ENCODE assay signal across 20 mouse cellular contexts in genomic region chr11:43831530-43831929, GRCm38 (mm10).
DNase-seq lines count a peak whose midpoint lies in the region; ATAC-seq and TF ChIP-seq lines count a peak whose summit lies in the region.
"Had no signal": no experiment of that assay in that cellular context is flagged by ENCODE, and none has a peak within 500 bp of the region (broad histone marks: within the 10 kb centered on the region; RNA-seq: fewer than 3 reads in every experiment).

No protein-coding gene starts in this region.

- no peak for TF ChIP-seq POLR2A in lung, adult 2 months (IDR thresholded peaks at IDR 0.05; ENCODE audit: borderline replicate concordance, extremely low read depth, low read depth, low read length)

- H3K9me3 ChIP-seq in hindbrain, embryonic 16.5 days (ENCODE audit: control insufficient read depth, low read length) = no peaks in the 10 kb centered on the region
- no peaks in the 10 kb centered on the region for H3K9me3 ChIP-seq in hindbrain, embryonic 11.5 days (ENCODE audit: control insufficient read depth, low read length)
- H3K9me3 ChIP-seq in lung, embryonic 16.5 days (ENCODE audit: control insufficient read depth, low read length) = no peaks in the 10 kb centered on the region
- H3K9me3 ChIP-seq: embryonic facial prominence, embryonic 15.5 days; forebrain, embryonic 10.5 days; heart, embryonic 10.5 days had no signal

- no peaks in the 10 kb centered on the region for H3K36me3 ChIP-seq in hindbrain, embryonic 16.5 days (ENCODE audit: control insufficient read depth, insufficient read depth, low read length)
- no peaks in the 10 kb centered on the region for H3K36me3 ChIP-seq in hindbrain, embryonic 11.5 days (ENCODE audit: control insufficient read depth, insufficient read depth, low read length)
- H3K36me3 ChIP-seq in lung, embryonic 16.5 days (ENCODE audit: control insufficient read depth, insufficient read depth, low read length) = no peaks in the 10 kb centered on the region
- H3K36me3 ChIP-seq: embryonic facial prominence, embryonic 15.5 days; forebrain, embryonic 10.5 days had no signal

- peaks cover 6% of the 10 kb centered on the region; the same call in 1 of the 2 replicates for H3K4me1 ChIP-seq in hindbrain, embryonic 16.5 days (ENCODE audit: control insufficient read depth, insufficient read depth, low read depth, low read length)
- H3K4me1 ChIP-seq in hindbrain, embryonic 11.5 days (replicated peaks; ENCODE audit: control insufficient read depth, insufficient read depth, low read length) = no peaks in the 10 kb centered on the region
- peaks cover 4% of the 10 kb centered on the region; the same call in 1 of the 2 replicates for H3K4me1 ChIP-seq in lung, embryonic 16.5 days (replicated peaks; ENCODE audit: control insufficient read depth, insufficient read depth, low read length)
- H3K4me1 ChIP-seq in lung, adult 2 months (ENCODE audit: control insufficient read depth, insufficient read depth, low read length) = no peaks in the 10 kb centered on the region

- no peak overlapping the region for H3K4me3 ChIP-seq in hindbrain, embryonic 16.5 days (ENCODE audit: low read length)
- no peak overlapping the region for H3K4me3 ChIP-seq in hindbrain, embryonic 11.5 days (ENCODE audit: low read depth, low read length)
- H3K4me3 ChIP-seq in lung, embryonic 16.5 days (ENCODE audit: low read length) = no peak overlapping the region
- H3K4me3 ChIP-seq in lung, adult 2 months (replicated peaks; ENCODE audit: extremely low read depth, low read depth, low read length) = no peak overlapping the region
- H3K4me3 ChIP-seq: embryonic facial prominence, embryonic 15.5 days; erythroblast, embryonic 14.5 days; forebrain, embryonic 10.5 days; gastrocnemius, adult 2 months; heart, embryonic 10.5 days had no signal

- no peak overlapping the region for H3K9ac ChIP-seq in hindbrain, embryonic 16.5 days (ENCODE audit: low read depth, low read length)
- H3K9ac ChIP-seq in hindbrain, embryonic 11.5 days (ENCODE audit: low read depth, low read length) = no peak overlapping the region
- H3K9ac ChIP-seq in lung, embryonic 16.5 days (ENCODE audit: low read length) = no peak overlapping the region
- H3K9ac ChIP-seq: embryonic facial prominence, embryonic 15.5 days; hindbrain, embryonic 14.5 days had no signal

- no peak for DNase-seq in hindbrain, embryonic 11.5 days (ENCODE audit: low spot score)
- no peak for DNase-seq in lung, adult 2 months
- DNase-seq in right cerebral cortex, postnatal 10 days (ENCODE audit: low spot score in 2 of 2) = peak; percentile 31 to 39
- no peak for DNase-seq in right cerebral cortex, postnatal 36 days (ENCODE audit: low spot score in 2 of 2)
- DNase-seq: adrenal gland, adult 2 months; adrenal gland, postnatal 25 days; cerebellum, postnatal 36 days; gastrocnemius, adult 2 months; gastrocnemius, postnatal 25 days; heart, postnatal 10 days; heart, postnatal 4 days had no signal

- H3K27me3 ChIP-seq in hindbrain, embryonic 16.5 days (replicated peaks; ENCODE audit: control insufficient read depth, insufficient read depth, low read length) = peaks cover 5% of the 10 kb centered on the region; the same call in 1 of the 2 replicates
- peaks cover under 1% of the 10 kb centered on the region; the same call in 1 of the 2 replicates for H3K27me3 ChIP-seq in hindbrain, embryonic 11.5 days (ENCODE audit: control insufficient read depth, insufficient read depth, low read length)
- H3K27me3 ChIP-seq in lung, embryonic 16.5 days (ENCODE audit: control insufficient read depth, insufficient read depth, low read depth, low read length) = peaks cover 12% of the 10 kb centered on the region

- TF ChIP-seq CTCF in lung, adult 2 months (IDR thresholded peaks at IDR 0.05; ENCODE audit: insufficient read depth, low read length) = no peak

- 62% methylated on average over 4 of the region's 4 CpGs for WGBS in hindbrain, embryonic 16.5 days
- WGBS in hindbrain, embryonic 11.5 days = 78% methylated on average over 4 of the region's 4 CpGs
- WGBS in lung, embryonic 16.5 days = 33% methylated on average over 4 of the region's 4 CpGs
- WGBS in lung, adult 2 months = 48% methylated on average over 4 of the region's 4 CpGs

- H3K4me2 ChIP-seq in hindbrain, embryonic 16.5 days (ENCODE audit: low read length) = 0 out of 2 replicates have a peak overlapping the region, but pooled peaks have one; percentile 2
- no peak overlapping the region for H3K4me2 ChIP-seq in hindbrain, embryonic 11.5 days (replicated peaks; ENCODE audit: low read depth, low read length)
- H3K4me2 ChIP-seq in lung, embryonic 16.5 days (ENCODE audit: low read depth, low read length) = no peak overlapping the region
- H3K4me2 ChIP-seq: embryonic facial prominence, embryonic 15.5 days; hindbrain, embryonic 14.5 days had no signal

- no peak for ATAC-seq in hindbrain, embryonic 16.5 days
- no peak for ATAC-seq in hindbrain, embryonic 11.5 days (ENCODE audit: low FRiP score)
- ATAC-seq in lung, embryonic 16.5 days (ENCODE audit: low read depth) = peak; percentile 57
- ATAC-seq: forebrain, embryonic 14.5 days; inflammation-experienced regulatory T-cells, adult 6 months had no signal

- H3K27ac ChIP-seq in hindbrain, embryonic 16.5 days (ENCODE audit: low read depth, low read length) = no peak overlapping the region
- no peak overlapping the region for H3K27ac ChIP-seq in hindbrain, embryonic 11.5 days (ENCODE audit: low read depth, low read length)
- peak overlapping the region; percentile 8; the same call in 1 of the 2 replicates for H3K27ac ChIP-seq in lung, embryonic 16.5 days (ENCODE audit: low read length)
- H3K27ac ChIP-seq: embryonic facial prominence, embryonic 15.5 days; forebrain, embryonic 10.5 days; gastrocnemius, adult 2 months; heart, embryonic 10.5 days; hindbrain, embryonic 14.5 days had no signal

Comparison
In these comparisons a context has a peak if more than half of its experiments do, and no peak if none do; other contexts are left out.
1. DNase-seq: peak in right cerebral cortex, postnatal 10 days (2 of 2); none in hindbrain, embryonic 11.5 days (single experiment), lung, adult 2 months (single experiment) and right cerebral cortex, postnatal 36 days (0 of 2).